Mouse (Mus musculus): ENCODE results near the gene Ddx49.

Ddx49 gene

DNA sequence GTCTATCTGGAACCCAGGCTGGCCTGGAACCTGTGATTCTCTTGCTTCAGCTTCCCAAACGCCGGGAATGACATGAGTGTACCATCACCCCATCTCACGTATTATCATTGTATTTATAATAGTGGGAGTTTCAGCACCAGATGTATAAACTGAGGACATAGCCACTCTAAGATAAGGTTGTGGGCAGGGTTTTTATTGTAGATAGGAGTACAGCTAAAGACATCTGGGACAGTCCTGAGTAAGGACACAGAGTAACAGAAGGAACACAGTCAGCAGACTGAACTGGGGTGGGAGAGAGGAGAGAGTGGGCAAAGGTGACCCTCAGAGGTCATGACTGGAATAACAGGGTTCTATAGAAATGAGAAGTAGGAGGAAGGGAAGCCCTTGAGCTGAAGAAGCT lies 34.6 kb downstream of the Ddx49 start:
- no peak for ATAC-seq (ENCODE audit: low TSS enrichment)

DNA sequence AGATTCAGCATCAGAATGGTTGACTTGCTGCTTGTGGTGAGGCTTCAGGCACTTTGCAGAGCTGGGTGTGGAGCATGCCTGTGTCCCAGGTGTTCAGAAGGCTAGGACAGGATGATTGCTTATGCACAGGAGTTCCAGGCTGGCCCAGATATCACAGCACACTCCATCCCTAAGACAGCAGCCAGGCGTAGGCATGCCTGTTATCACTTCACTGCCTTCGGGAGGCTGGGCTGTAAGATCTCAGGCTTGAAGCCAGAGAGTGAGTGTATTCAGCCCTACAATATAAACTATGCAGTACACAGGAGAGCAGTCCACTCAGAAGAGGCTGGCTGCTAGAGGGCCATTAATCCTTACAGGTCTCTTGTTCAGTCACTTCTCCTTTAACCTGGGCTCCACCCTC lies 43.2 kb downstream of the Ddx49 start:
- peak; percentile 78 for ATAC-seq (ENCODE audit: low TSS enrichment)

DNA sequence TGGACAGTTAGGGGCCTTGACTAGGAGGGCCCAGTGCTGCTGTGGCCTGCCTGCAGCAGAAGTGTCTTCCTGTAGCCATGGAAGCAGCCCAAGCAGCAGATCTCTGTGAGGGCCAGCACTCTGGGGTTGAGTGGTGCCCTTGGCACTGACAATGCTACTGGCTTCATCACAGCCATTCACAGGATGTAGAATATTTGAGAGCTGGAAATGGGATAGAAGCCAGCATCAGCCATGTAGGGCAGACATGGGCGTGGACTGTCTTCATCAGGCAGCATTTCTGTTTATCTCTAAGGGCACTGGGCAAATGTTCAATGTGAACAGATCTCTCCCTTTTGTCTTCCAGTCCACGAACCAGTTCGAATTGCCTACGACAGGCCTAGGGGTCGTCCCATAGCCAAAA lies 43.7 kb downstream of the Ddx49 start:
- peak; percentile 35; the same call in 1 of the 2 replicates for ATAC-seq (ENCODE audit: low TSS enrichment)

DNA sequence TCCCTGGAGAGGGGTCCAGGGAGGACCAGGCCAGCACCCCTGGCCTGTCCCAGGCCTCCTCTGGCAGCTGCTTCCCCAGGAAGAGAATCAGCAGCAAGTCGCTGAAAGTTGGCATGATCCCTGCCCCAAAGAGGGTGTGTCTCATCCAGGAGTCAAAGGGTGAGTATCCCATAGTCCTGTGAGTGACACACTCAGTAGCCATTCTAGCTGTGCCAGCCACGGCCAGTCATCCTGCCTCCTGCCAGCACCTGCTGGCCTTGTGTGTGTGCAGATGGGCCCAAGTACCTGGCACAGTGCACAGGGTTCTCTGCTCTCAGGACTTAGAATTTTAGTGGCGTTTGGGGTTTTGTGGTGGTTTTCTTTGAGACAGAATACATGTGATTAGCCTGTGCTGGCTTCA lies 44.8 kb downstream of the Ddx49 start:
- no peak for ATAC-seq (ENCODE audit: low TSS enrichment)

DNA sequence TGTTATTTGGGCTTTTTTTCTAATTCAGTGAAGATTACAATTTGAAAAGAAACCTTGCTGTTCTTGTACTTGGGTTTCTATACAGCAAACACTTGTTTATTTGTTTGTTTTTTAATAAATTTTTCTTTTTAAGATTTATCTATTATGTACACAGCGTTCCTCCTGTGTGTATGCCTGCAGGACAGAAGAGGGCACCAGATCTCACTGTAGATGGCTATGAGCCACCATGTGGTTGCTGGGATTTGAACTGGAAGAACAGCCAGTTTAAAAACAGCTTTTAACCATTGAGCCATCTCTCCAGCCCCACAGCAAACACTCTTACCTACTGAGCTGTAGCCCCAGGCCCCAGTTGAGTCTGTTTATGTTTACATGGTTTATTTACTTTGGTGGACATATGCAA lies 47.7 kb downstream of the Ddx49 start:
- ATAC-seq (ENCODE audit: low TSS enrichment) = no peak

DNA sequence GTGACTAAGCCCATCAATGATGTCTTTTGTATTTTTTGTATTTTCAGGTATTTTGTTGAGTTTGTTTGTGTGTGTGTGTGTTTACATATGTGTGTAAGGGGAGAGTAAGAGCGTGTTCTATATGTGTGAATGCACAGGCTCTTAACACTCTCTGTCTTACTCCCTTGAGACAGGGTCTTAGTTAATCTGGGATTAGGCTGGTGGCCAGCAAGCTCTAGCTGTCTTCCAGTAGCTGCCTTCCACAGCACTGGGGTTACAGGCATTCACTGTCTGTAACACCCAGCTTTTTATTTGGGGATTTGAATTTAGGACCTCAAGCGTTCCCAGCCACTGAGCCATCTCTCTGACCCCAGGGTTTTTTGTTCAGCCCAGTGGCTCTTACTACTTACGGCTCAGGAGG lies 54.4 kb downstream of the Ddx49 start:
- ATAC-seq (ENCODE audit: low TSS enrichment) = no peak

DNA sequence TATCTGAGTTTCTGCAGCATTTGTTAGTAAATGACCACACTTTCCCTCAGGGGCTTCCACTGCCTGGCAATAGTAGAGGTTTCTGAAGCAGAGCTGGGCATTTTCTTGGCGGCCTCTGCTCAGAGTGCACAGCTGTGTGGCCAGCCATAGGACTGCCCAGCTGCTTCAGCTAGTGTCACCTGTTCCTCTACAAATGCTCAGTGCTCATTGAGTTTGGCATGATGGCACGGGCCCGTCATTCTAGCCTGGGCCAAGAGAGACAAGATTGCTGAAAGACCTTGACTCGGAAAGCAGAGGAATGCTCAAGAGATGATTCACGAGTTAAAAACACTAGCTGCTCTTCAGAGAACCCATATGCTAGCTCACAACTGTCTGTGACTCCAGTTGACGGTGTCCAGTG lies 55.7 kb downstream of the Ddx49 start:
- ATAC-seq (ENCODE audit: low TSS enrichment) = no peak
